Mouse (Mus musculus) frontal cortex, postnatal 25 days (tissue): ENCODE results near the gene Cep68.
"Not testable (repeated sequence)": the region's sequence is repeated elsewhere in the genome, so short reads cannot be mapped to it uniquely, and the experiment has no call there.

Experiments
- DNase-seq, 2 experiments: peaks; one replicate each; pipeline ENCODE4 v3.0.0; 2022; ENCODE audit warnings: low spot score in 2 of 2

Cep68 gene

GRCm38 (mm10) chr11:20242366-20243056 is 6.7 kb downstream of the Cep68 start:
- no peak for DNase-seq

GRCm38 (mm10) chr11:20241311-20241710 is 7.9 kb downstream of the Cep68 start:
- no peak for DNase-seq

GRCm38 (mm10) chr11:20240331-20240730 is 8.9 kb downstream of the Cep68 start:
- no peak for DNase-seq

- no peak for DNase-seq
Measured at GRCm38 (mm10) chr11:20239279-20239861, 9.9 kb downstream of the Cep68 start.

- DNase-seq, result no peak
Measured at GRCm38 (mm10) chr11:20237976-20238375, 11.3 kb downstream of the Cep68 start.

GRCm38 (mm10) chr11:20237018-20237417 is 12.2 kb downstream of the Cep68 start:
- no peak for DNase-seq

GRCm38 (mm10) chr11:20234233-20234632 is 15.0 kb downstream of the Cep68 start:
- no peak for DNase-seq

GRCm38 (mm10) chr11:20232016-20232755 is 17.0 kb downstream of the Cep68 start:
- DNase-seq, result no peak

- DNase-seq, result no peak
Measured at GRCm38 (mm10) chr11:20231128-20231878, 17.9 kb downstream of the Cep68 start.

GRCm38 (mm10) chr11:20230286-20230685 is 18.9 kb downstream of the Cep68 start:
- no peak for DNase-seq

- DNase-seq, result no peak
Measured at GRCm38 (mm10) chr11:20229311-20229710, 19.9 kb downstream of the Cep68 start.

GRCm38 (mm10) chr11:20228666-20229065 is 20.6 kb downstream of the Cep68 start:
- no peak for DNase-seq

GRCm38 (mm10) chr11:20225938-20226337 is 23.3 kb downstream of the Cep68 start:
- DNase-seq, result no peak

GRCm38 (mm10) chr11:20224196-20224595 is 25.0 kb downstream of the Cep68 start:
- DNase-seq, result no peak

- not testable (repeated sequence) for DNase-seq
Measured at GRCm38 (mm10) chr11:20221671-20222070, 27.6 kb downstream of the Cep68 start.

- no peak for DNase-seq
Measured at GRCm38 (mm10) chr11:20217227-20217626, 32.0 kb downstream of the Cep68 start.

GRCm38 (mm10) chr11:20216415-20216814 is 32.8 kb downstream of the Cep68 start:
- no peak for DNase-seq

GRCm38 (mm10) chr11:20214779-20215178 is 34.5 kb downstream of the Cep68 start:
- DNase-seq, result no peak

- no peak for DNase-seq
Measured at GRCm38 (mm10) chr11:20211838-20212237, 37.4 kb downstream of the Cep68 start.

GRCm38 (mm10) chr11:20207589-20207988 is 41.6 kb downstream of the Cep68 start:
- no peak for DNase-seq

GRCm38 (mm10) chr11:20206626-20207223 is 42.5 kb downstream of the Cep68 start:
- no peak for DNase-seq

- DNase-seq, result no peak
Measured at GRCm38 (mm10) chr11:20205538-20205937, 43.7 kb downstream of the Cep68 start.
